Mouse (Mus musculus) lung, embryonic 16.5 days (tissue): ENCODE data around the gene Ctps. TPM values are rescaled to one million over a fixed set of nuclear protein-coding genes. Genes with fewer than 3 reads are reported as not detected.
A peak's percentile ranks its signal among the peaks of the same experiment; 100 is the strongest.

Experiments
- ATAC-seq: fragments of 200-750 bp; cut with Nextera tagmentation; 2 replicates; pipeline ENCODE4 v1.8.0; 2017; ENCODE audit warnings: low read depth, mild to moderate bottlenecking, moderate library complexity
- H3K27ac ChIP-seq: fragments of 300-500 bp; sonication (generic); 2 replicates; pipeline ENCODE4 v1.5.1; 2014; ENCODE audit warnings: mild to moderate bottlenecking, control low read depth, low read length
- H3K27me3 ChIP-seq: fragments of 300-500 bp; sonication (generic); 2 replicates; pipeline ENCODE4 v1.6.1; 2014; ENCODE audit warnings: low read depth, low read length, mixed read lengths; ENCODE audit not compliant: control insufficient read depth, insufficient read depth
- H3K36me3 ChIP-seq: fragments of 300-500 bp; sonication (generic); 2 replicates; pipeline ENCODE4 v1.6.1; 2014; ENCODE audit warnings: low read length; ENCODE audit not compliant: control insufficient read depth, insufficient read depth
- H3K4me1 ChIP-seq: fragments of 300-500 bp; sonication (generic); replicated peaks from 2 replicates; pipeline ENCODE4 v1.6.1; 2014; ENCODE audit warnings: low read length, mixed read lengths; ENCODE audit not compliant: control insufficient read depth, insufficient read depth
- H3K4me2 ChIP-seq: fragments of 300-500 bp; sonication (generic); 2 replicates; pipeline ENCODE4 v1.6.1; 2014; ENCODE audit warnings: low read depth, low read length, control low read depth
- H3K4me3 ChIP-seq: fragments of 300-500 bp; sonication (generic); 2 replicates; pipeline ENCODE4 v1.5.1; 2014; ENCODE audit warnings: mild to moderate bottlenecking, low read length, control low read depth
- H3K9ac ChIP-seq: fragments of 300-500 bp; sonication (generic); 2 replicates; pipeline ENCODE4 v1.6.1; 2014; ENCODE audit warnings: low read length, control low read depth
- H3K9me3 ChIP-seq: fragments of 300-500 bp; sonication (generic); 2 replicates; pipeline ENCODE4 v1.6.1; 2016; ENCODE audit warnings: low read length; ENCODE audit not compliant: control insufficient read depth
- WGBS: fragments of 180-500 bp; shearing (Covaris S2); extraction: QIAGEN DNeasy Blood & Tissue Kit; methylation state at CpG from one replicate; pipeline ENCODE4 v1.1.7; 2014; 5-methylcytosine and 5-hydroxymethylcytosine counted together
- polyA plus RNA-seq: library from polyadenylated mRNA; unstranded; fragments of >200 nt; fragmentation: Nextera tagmentation; extraction: Ambion mirVana; gene quantifications from 2 replicates; pipeline ENCODE4 v1.2.1, GENCODE M21; 2015

The Ctps gene
- polyA plus RNA-seq = 64.8 and 70.0 TPM in 2 replicates

DNA sequence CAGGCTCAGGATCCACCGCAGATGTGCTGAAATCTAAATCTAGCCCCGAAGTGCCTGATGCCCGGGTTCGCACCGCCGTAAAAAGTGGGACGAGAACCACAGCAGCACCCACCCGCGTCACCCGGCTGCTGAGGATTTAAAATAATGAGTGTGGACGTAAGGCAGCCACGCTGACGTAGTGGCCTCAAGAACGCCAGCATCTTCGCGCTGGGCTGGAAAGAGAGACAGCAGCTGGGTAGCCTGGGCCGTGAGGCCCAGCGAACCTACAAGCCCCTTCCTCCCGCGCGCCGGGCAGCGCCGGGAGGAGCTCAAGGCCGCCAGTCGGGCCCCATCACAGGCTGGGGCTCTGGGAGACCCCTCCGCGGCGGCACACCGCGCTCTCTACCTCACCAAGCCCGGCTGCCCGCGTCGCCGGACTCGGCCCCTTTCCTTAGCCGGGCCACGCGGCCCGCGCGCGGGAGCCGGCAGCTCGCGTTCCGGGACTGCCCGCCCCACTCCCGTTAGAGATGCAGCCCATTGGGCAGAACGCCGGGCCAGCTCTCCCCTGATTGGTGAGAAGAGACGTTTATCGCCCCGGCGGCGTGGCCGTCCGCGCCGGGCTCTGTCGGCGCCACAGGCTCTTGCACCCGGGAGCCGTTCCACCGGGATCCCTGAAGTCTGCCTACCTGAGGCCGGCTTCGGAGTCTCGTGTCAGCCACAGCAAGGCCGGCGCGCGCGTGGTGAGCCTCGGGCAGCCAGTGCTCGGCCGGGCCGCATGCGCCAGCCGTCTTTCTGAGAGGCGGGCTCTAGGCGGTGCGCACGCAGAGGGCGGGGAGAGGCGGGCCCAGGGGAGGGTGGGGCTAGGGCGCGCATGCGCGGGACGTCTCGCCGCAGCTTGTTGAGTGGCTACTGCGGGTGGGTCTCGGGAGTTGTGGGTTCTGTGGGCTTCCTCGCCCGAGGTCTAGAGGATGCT, at the start of gene Ctps:
Gene Ctps, minus strand, starts transcription at position 791 of the 952 bp plus-strand sequence.
- H3K36me3 ChIP-seq = peaks cover 6% of the 10 kb centered on the region
- WGBS = 0% methylated on average over 84 of the region's 97 CpGs
- peak within 1 kb of the TSS; percentile 98 for H3K27ac ChIP-seq
- no peaks in the 10 kb centered on the region for H3K9me3 ChIP-seq
- peak within 1 kb of the TSS; percentile 90 for H3K9ac ChIP-seq
- no peaks in the 10 kb centered on the region for H3K27me3 ChIP-seq
- peak within 1 kb of the TSS; percentile 90 for H3K4me3 ChIP-seq
- peak within 1 kb of the TSS; percentile 92 for H3K4me2 ChIP-seq
- ATAC-seq = peak; percentile 95
- peaks cover 29% of the 10 kb centered on the region for H3K4me1 ChIP-seq

DNA sequence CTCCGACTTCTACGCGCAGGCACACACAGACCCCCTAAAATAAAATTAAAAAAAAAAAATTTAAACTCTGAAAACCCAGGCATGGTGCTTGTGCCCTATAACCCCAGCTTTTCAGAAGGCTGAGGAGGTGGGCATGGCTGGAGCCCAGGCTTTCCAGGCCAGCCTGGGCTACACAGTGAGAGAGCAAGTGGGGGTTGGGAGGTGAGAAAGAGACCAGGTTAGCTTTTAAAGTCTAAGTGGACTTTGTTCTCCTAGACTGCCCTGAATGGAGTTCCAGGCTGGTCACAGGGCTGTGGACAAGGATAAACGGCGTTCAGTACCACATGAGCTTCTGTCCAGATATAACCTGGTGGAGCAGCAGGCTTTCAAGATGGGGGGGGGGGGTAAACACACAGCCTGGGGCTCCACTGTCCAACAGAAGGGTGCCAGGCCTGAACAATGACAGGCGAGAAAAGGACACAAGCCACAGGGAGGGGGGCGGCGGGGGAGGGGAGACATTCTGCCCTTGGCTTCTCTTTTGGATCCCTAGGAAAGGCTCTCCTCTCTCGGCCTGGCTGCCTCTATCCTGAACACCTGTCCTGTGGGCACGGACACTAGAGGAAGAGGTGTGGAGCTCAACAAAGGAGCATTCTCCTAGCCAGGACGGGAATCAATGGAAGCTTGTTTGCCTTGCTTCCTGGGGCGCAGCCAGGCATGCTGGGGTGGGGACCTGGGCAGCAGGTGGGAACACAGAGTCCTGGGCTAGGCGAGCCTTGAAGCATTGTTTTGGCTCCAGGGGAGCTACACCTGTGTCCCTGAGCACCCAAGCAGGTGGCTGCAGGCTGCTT, 46.3 kb upstream of the Ctps start:
- no peak overlapping the region for H3K4me2 ChIP-seq
- peak overlapping the region; percentile 74 for H3K27ac ChIP-seq
- no peak overlapping the region for H3K4me3 ChIP-seq
- 56% methylated on average over 13 of the region's 13 CpGs for WGBS
- peak; percentile 69 for ATAC-seq
- no peaks in the 10 kb centered on the region for H3K27me3 ChIP-seq
- no peak overlapping the region for H3K9ac ChIP-seq
- H3K36me3 ChIP-seq = no peaks in the 10 kb centered on the region
- H3K9me3 ChIP-seq = no peaks in the 10 kb centered on the region
- H3K4me1 ChIP-seq = peaks cover 5% of the 10 kb centered on the region; the same call in 1 of the 2 replicates

DNA sequence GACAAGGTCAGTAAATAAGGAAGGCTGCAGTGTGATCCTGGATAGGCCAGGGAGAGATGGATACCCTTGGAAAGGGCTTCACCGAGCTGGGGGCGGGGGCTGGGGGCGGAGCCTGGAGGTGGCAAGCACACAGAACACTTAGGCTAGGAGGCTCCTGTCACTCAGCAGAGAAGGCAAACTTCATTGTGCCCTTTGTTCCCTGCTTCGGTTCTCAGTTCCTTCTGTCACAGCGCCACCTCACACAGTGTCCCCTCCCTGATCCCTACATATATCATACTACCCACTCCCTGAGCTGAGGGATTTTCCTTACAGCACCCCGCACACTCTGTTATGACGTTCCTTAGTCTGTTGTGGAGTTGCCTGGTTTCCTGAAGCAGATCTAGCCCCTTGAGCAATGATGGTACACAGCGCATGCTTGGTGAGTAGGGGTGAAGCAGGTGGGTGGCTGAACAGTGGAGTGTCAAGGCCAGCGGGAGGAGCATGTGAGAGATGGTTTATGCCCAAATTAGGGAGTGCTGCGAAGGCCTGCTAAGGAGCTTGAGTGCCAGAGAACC, 45.5 kb upstream of the Ctps start:
- ATAC-seq = peak; percentile 60
- 25% methylated on average over 10 of the region's 10 CpGs for WGBS
- Histone ChIP-seq H3K9me3 (no peaks in the 10 kb centered on the region), H3K4me2 (no peak overlapping the region), H3K27me3 (no peaks in the 10 kb centered on the region), H3K4me3 (no peak overlapping the region), H3K27ac (peak overlapping the region; percentile 74), H3K36me3 (no peaks in the 10 kb centered on the region), H3K9ac (no peak overlapping the region), H3K4me1 (peaks cover 5% of the 10 kb centered on the region; the same call in 1 of the 2 replicates)

DNA sequence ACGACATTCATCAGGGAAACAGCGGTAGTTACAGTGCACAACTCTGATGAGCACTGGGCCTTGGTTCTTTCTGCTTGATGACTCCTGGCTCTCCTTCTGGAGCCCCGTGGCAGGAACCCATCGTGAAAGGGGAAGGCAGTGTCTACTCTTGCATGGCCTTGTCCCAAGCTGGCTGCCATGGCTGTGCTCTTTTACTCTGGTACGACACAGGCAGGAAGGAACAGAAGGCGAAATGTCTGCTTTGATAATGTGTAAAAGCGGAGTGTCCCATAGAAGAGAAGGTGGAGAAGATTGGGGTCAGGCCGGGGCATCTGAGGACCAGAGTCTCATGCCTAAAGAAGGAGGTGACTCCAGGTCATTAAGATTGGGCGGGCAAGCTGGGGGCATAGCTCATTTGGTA, 44.6 kb upstream of the Ctps start:
- Histone ChIP-seq H3K27me3 (no peaks in the 10 kb centered on the region), H3K36me3 (no peaks in the 10 kb centered on the region), H3K4me1 (peaks cover 5% of the 10 kb centered on the region; the same call in 1 of the 2 replicates), H3K27ac (no peak overlapping the region), H3K9me3 (no peaks in the 10 kb centered on the region), H3K4me2 (no peak overlapping the region), H3K4me3 (no peak overlapping the region), H3K9ac (no peak overlapping the region)
- 79% methylated on average over 9 of the region's 9 CpGs for WGBS
- ATAC-seq = no peak

DNA sequence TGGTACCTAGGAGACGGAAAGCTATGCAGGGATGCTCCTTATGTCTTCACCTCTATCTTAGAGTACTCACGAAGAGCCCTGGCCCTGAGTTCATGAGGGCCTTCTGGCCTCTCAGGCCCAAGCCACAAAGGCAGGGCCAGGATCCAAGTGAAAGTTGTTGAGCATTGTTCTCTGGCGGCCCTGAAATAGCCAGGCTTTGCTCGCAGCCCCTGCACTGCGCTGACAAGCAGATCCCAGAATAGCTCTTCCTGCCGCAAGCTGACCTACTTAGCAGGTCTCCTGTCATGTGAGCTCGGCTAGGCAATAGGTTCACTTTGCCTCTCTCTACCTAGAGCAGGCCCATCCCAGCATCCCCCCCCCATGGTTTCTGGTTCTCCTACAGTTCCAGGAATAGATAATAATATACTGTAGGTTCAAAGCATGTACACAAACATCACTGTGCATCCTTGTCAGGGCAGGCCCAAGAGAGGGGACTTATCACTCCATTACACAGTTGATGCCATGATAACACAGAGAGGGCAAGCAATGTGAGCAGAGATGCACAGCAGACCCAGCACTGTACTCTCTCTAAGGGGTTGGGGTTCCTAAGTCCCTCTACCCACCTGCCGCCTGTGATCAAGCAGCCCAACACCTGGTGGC, 43.7 kb upstream of the Ctps start:
- peak overlapping the region; percentile 21; the same call in 1 of the 2 replicates for H3K27ac ChIP-seq
- H3K4me2 ChIP-seq = no peak overlapping the region
- H3K9ac ChIP-seq = no peak overlapping the region
- peaks cover 5% of the 10 kb centered on the region; the same call in 1 of the 2 replicates for H3K4me1 ChIP-seq
- no peaks in the 10 kb centered on the region for H3K36me3 ChIP-seq
- no peak for ATAC-seq
- 59% methylated on average over 8 of the region's 8 CpGs for WGBS
- H3K9me3 ChIP-seq = no peaks in the 10 kb centered on the region
- H3K4me3 ChIP-seq = no peak overlapping the region
- H3K27me3 ChIP-seq = no peaks in the 10 kb centered on the region

DNA sequence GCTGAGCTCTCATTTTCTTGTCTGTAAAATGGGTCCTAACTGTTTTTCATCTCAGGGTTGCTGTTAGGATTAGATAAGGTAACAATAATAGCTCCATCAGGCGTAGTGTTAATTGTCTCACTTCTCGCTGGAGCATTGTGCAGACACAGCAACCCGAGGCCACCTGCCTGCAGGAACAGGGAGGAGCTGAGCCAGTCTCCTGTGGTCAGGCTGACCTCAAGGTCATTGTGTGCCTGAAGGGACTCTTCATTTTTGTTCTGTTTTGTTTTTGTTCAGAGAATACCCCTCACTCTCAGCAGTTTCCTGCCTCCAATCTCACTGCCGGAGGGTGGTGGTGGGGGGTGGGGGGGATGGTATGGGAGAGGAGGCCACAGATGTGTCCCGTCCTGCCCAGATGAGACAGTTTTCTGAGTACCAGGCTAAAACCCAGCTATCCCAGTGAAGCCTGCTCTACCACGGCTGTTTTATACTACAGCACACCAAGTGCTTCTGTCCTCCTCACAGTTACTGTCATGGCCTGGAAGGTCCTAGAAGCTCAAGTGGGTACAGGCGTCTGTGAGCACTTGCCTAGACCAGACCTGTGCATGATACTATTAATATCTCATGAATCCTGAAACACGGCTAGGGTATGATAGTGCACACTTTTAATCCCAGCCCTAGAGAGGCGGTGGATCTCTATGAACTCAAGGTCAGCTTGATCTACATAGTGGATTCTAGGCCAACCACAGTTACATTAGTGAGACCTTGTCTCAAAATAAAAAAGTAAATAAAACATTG, 42.4 kb upstream of the Ctps start:
- H3K4me2 ChIP-seq = no peak overlapping the region
- H3K4me1 ChIP-seq = peaks cover 5% of the 10 kb centered on the region; the same call in 1 of the 2 replicates
- no peaks in the 10 kb centered on the region for H3K36me3 ChIP-seq
- no peaks in the 10 kb centered on the region for H3K9me3 ChIP-seq
- 37% methylated on average over 9 of the region's 9 CpGs for WGBS
- H3K9ac ChIP-seq = no peak overlapping the region
- no peak overlapping the region for H3K27ac ChIP-seq
- no peak overlapping the region for H3K4me3 ChIP-seq
- ATAC-seq = no peak
- no peaks in the 10 kb centered on the region for H3K27me3 ChIP-seq

DNA sequence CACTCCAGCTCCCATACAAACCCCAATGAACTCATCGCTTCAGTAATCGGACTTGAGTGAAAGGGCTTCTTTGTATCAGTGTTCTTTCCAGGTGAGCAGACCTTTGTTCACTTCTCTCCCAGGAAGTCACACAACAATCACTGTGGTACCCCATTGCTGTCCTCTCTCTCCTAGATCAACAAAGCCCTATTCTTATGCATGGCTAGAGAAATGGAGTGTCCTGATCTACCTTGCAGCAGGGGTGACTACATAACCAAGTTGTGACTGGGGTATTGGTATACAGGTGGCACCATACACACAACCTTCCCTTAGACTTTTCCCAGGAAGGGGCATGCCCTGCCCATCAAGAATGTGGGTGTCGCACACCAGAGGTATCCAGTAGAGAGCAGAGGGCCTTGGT, 40.9 kb upstream of the Ctps start:
- no peak overlapping the region for H3K27ac ChIP-seq
- H3K36me3 ChIP-seq = no peaks in the 10 kb centered on the region
- 77% methylated on average over 3 of the region's 3 CpGs for WGBS
- no peaks in the 10 kb centered on the region for H3K4me1 ChIP-seq
- H3K4me3 ChIP-seq = no peak overlapping the region
- no peak overlapping the region for H3K4me2 ChIP-seq
- no peaks in the 10 kb centered on the region for H3K27me3 ChIP-seq
- no peak overlapping the region for H3K9ac ChIP-seq
- H3K9me3 ChIP-seq = no peaks in the 10 kb centered on the region
- no peak for ATAC-seq

DNA sequence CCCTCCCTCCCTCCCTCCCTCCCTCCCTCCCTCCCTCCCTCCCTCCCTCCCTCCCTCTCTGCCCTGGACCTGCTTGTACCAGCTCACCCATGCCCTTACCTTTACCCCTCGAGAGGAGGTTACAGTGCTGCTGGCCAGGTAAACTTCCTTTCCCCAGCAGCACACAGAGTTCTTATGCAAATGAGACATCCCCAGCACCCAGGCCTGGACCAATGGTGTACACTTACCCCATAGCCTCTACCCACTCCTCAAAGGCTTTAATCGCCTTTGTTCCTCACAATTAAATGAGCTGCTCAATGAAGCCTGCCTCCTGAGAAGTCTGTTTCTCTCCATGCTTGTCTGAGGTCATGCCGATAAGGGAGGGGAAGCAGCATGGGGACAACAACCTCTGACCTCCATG, 36.9 kb upstream of the Ctps start:
- H3K4me2 ChIP-seq = no peak overlapping the region
- no peak overlapping the region for H3K27ac ChIP-seq
- H3K27me3 ChIP-seq = no peaks in the 10 kb centered on the region
- no peak for ATAC-seq
- H3K9ac ChIP-seq = no peak overlapping the region
- no peaks in the 10 kb centered on the region for H3K9me3 ChIP-seq
- no peak overlapping the region for H3K4me3 ChIP-seq
- no peaks in the 10 kb centered on the region for H3K36me3 ChIP-seq
- WGBS = 66% methylated on average over 2 of the region's 3 CpGs
- H3K4me1 ChIP-seq = no peaks in the 10 kb centered on the region
